ENCODE assay signal across 30 mouse cellular contexts in genomic region chr19:26114326-26114725, GRCm38 (mm10).
"Had no signal": no experiment of that assay in that cellular context is flagged by ENCODE, and none has a peak within 500 bp of the region (broad histone marks: within the 10 kb centered on the region; RNA-seq: fewer than 3 reads in every experiment).

No protein-coding gene starts in this region.

- ATAC-seq: hindbrain, embryonic 16.5 days; inflammation-experienced regulatory T-cells, adult 6 months; intestine, embryonic 15.5 days; intestine, postnatal 0 days had no signal

- H3K36me3 ChIP-seq: heart, embryonic 13.5 days; heart, embryonic 15.5 days; hindbrain, embryonic 10.5 days; hindbrain, embryonic 12.5 days; intestine, embryonic 15.5 days; kidney, embryonic 15.5 days; limb, embryonic 10.5 days; limb, embryonic 12.5 days; liver, embryonic 13.5 days; liver, embryonic 15.5 days had no signal

- H3K9me3 ChIP-seq: heart, embryonic 13.5 days; heart, embryonic 15.5 days; hindbrain, embryonic 10.5 days; hindbrain, embryonic 12.5 days; intestine, embryonic 15.5 days; kidney, embryonic 15.5 days; limb, embryonic 10.5 days; limb, embryonic 12.5 days; liver, embryonic 13.5 days; liver, embryonic 15.5 days had no signal

- H3K4me3 ChIP-seq: gastrocnemius, adult 2 months; heart, adult 2 months; heart, embryonic 13.5 days; heart, embryonic 15.5 days; hindbrain, embryonic 10.5 days; hindbrain, embryonic 12.5 days; intestine, embryonic 15.5 days; kidney, embryonic 15.5 days; layer of hippocampus, adult 2 months; left cerebral cortex, adult 2 months; limb, embryonic 10.5 days; limb, embryonic 12.5 days; liver, embryonic 13.5 days; liver, embryonic 15.5 days had no signal

- H3K4me1 ChIP-seq: heart, embryonic 13.5 days; heart, embryonic 15.5 days; hindbrain, embryonic 10.5 days; hindbrain, embryonic 12.5 days; intestine, embryonic 15.5 days; kidney, embryonic 15.5 days; limb, embryonic 10.5 days; limb, embryonic 12.5 days; liver, embryonic 13.5 days; liver, embryonic 15.5 days had no signal

- H3K9ac ChIP-seq: heart, embryonic 13.5 days; heart, embryonic 15.5 days; hindbrain, embryonic 12.5 days; hindbrain, embryonic 14.5 days; intestine, embryonic 15.5 days; kidney, embryonic 15.5 days; limb, embryonic 12.5 days; liver, embryonic 13.5 days; liver, embryonic 15.5 days had no signal

- H3K4me2 ChIP-seq: heart, embryonic 11.5 days; heart, embryonic 13.5 days; heart, embryonic 15.5 days; hindbrain, embryonic 12.5 days; hindbrain, embryonic 14.5 days; intestine, embryonic 15.5 days; kidney, embryonic 15.5 days; limb, embryonic 12.5 days; liver, embryonic 11.5 days; liver, embryonic 13.5 days; liver, embryonic 15.5 days had no signal

- H3K27ac ChIP-seq: gastrocnemius, adult 2 months; heart, adult 2 months; heart, embryonic 13.5 days; heart, embryonic 15.5 days; hindbrain, embryonic 10.5 days; hindbrain, embryonic 12.5 days; hindbrain, embryonic 14.5 days; intestine, embryonic 15.5 days; kidney, embryonic 15.5 days; kidney, postnatal 0 days; layer of hippocampus, adult 2 months; left cerebral cortex, adult 2 months; limb, embryonic 10.5 days; limb, embryonic 12.5 days; liver, embryonic 13.5 days; liver, embryonic 15.5 days had no signal

- H3K27me3 ChIP-seq: heart, embryonic 13.5 days; heart, embryonic 15.5 days; hindbrain, embryonic 12.5 days; intestine, embryonic 15.5 days; kidney, embryonic 15.5 days; limb, embryonic 12.5 days; liver, embryonic 13.5 days; liver, embryonic 15.5 days had no signal

- DNase-seq: gastrocnemius, adult 2 months; gastrocnemius, postnatal 10 days; gastrocnemius, postnatal 25 days; heart, adult 11 months; heart, adult 2 months; heart, postnatal 4 days; kidney, adult 18-20 months; kidney, adult 8-10 months; kidney, postnatal 14 days; kidney, postnatal 4 days; liver; liver, embryonic 13.5 days had no signal
